Mouse (Mus musculus): Measurements from ENCODE around the gene Smyd3.

The Smyd3 gene

DNA sequence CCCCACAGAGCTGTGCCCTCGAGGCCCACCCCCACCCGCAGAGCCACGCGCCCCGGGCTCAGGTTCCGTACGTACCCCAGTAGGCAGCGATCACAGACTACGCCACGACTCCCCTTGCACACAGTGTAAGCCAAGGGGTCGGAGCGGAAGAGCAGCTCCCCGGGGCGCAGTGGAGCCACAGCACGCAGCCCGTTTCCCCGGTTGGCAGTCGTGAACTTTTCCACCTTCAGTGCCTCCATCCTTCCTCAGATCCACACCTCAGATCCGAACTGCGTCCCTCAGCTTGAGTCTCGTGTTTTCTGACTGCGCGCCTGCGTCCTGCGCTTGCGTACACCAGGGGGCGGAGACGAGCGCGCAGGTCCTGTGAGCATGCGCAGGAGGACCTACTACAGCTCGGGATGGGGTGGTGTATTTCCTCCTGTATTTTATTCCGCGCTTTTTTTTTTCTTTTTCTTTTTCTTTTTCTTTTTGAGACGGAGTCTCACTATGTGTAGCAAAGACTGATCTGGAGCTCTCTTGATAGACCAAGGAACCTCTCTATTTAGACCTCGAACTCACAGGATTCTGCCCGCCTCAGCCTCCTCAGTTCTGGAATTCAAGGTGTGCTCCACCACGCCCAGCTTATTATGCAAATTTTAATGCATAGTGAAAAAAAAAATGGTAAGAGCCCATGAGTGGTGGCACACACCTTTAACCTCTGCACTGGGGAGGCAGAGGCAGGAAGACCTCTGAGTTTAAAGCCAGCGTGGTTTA is at the start of gene Smyd3:
Gene Smyd3 (minus strand): TSS at position 329 of the 753 bp plus-strand sequence.
- peak; percentile 87 to 88 for DNase-seq

DNA sequence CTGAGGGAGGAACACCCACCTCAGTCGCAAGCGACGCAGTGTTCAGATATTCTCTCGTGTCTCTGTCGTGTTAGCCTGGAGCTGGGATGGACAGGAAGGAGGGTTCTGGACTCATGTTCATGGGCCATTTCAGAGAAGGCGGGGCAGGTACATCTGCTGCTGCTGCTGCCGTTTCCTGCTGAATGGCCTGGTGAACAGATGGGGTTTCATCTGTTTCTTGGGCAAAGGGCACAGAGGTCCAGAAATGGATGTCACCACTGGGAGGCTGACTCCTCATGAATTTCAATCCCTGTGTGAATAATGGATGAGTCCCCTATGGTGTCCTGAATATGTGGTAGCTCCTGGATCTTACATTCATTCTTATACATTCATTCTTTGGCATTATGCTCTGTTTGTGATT is 49.7 kb upstream of the Smyd3 start:
- DNase-seq, result no peak

DNA sequence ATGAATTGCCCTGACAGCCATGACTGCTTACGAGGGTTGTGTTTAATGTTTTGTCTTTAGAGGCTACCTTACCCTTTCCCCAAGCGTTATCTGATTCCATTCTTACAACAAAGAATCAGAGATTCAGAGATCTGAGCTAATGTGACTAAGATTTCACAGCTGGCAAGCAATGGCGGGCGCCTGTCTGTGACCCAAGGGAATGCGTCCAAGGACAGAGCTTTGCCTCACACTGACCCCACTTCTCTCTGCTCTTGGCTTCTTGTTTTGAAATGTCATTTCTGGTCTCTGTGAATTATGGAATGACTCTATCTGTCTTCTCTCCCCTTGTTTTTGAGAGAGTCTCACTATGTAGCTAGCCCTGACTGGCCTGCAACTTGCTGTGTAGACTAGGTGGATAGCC is 46.1 kb upstream of the Smyd3 start:
- DNase-seq, result no peak

DNA sequence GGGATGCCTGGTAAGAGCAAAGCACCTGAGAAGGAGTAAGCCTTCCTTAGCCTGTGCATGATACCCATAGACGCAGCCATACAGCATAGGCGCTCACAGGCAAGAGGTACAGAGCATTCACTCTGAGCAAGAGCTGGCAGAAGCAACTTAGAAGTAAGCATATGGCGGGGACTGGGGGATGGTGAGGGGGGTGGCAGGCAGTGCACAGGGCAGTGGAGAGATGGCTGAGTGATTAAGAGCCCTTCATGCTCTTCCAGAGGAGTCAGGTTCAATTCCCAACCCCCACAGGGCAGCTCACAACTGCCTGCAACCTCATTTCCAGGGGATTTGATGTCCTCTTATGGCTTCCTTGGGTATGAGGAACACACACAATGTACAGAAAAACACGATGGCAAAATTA is 45.4 kb upstream of the Smyd3 start:
- no peak for DNase-seq

DNA sequence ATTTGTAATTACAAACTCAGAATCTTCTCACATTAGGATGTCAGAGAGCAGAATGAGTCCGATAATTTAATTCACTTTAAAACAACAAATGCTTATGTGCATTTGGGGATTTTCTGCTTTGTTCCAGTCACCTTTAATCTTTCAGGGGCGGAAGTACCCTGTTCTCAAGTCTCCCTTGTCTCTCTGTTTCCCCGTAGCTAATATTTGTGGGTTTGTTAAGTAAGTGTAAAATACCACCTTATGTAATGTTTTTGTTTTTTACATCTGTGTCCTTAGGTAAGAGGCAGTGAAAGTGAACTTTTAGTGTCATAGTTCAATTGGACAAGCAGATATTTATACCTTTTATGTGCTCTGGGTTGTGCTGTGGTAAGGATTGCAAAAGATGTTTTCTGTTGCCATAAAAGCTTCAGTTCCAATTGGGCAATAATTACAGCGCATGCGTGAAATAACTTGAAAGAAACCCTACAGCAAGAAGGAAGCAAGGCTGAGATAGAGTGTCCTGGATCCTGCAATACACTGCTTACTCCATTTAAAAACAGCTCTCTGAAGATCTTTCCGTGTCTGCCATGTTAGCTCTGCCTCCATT is 43.1 kb upstream of the Smyd3 start:
- DNase-seq, result no peak

DNA sequence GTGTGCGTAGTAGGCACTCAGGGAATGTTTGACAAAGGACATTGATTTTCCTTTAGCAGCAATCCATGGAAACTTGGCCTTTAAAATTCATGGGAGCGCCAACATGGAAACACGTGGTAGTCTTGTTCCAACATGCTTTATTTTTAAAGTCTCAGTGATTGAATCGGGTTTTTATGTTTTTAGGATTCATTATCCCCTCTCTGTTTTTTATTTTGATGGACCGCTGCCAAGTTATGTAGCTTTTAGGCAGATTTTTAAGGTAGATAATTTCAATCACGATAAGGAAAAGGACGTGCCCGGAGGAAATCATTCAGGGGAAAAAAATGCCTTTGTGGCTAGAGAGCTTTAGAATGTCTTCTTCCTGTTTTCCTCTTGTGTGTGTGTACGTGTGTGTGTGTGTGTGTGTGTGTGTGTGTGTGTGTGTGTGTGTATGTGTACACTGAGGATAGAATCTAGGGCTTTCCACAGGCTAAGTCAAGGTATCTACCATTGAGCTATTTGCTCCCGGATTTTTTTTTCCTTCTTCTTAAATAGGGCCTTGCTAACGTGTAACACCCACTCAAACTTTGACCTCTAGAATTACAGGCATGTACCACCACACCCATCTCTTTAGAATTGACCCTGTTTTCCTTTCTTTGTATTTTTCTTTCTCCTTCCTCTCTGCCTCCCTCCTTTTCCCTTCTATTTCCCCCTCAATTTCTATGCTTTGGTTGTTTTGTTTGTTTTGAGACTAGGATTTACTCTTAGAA is 41.8 kb upstream of the Smyd3 start:
- no peak for DNase-seq

DNA sequence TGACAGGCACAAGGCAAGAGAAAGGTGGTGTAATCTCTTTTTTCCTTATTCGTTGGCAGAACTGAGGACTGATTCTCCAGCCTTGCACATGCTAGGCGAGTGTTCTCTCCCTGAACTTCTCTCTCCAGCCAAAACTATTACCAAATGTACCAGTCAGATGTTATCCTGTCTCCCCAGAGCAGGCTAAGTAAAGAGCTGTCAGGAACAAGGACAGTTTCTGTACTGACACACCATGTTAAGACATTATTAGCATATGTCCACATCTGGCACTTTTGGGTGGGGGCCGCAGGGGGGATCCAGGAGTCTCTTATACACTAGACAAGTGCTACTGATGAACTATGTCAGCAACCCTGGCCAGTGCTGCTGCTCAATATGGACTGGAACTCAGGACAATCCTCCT is 39.1 kb upstream of the Smyd3 start:
- no peak for DNase-seq

DNA sequence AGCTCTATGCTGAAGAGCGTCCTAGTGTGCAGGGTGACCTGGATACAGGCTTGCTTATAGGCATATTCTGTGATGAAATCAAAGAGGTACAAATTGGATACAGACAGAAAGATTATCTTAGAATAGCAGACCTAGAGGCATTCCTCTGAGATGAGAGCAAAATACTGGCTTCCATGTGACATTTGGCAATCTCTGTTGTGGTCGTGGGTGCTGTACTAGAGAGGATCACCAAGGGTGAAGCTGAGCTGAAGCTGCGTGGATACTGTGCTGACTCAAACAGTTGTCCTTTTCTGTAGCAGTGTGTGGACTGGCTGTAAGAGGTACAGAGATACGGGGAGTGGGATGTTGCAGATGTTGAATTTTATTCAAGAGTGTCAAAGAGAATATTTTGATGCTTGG is 36.1 kb upstream of the Smyd3 start:
- no peak for DNase-seq

DNA sequence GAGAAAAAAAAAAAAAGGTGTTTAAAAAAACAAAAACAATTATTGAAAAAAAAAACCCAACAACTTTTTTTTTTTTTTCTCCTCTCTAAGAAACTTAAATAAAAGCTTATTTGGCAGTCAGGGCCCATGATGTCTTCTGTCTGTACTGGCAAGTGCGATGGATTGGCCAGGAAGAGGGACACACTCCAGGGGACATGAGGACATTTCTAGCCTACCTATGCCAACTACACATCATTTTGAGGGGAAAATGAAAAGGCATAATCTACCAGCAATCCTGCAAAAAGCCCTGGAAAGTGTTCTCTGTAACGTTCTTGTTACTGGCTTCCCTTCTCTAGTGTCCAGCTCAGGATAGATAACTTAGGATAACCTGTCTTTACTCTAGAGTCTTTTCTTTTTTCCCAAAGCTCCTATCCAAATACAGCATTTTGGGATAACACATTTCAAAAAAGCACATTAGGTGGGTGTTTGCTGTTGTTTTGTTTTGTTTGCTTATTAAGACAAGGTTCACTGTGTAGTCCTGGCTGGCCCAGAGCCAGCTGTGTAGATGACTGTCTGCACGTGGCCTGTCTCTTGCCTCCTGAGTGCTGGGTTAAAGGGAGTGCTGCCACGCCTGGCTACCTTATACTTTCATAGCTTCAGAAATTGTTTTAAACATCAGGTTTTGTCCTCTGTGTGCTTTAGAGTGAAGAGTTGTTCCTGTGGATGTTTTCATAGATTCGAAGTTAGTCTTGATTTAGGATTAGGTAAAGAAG is 35.5 kb upstream of the Smyd3 start:
- DNase-seq, result no peak

DNA sequence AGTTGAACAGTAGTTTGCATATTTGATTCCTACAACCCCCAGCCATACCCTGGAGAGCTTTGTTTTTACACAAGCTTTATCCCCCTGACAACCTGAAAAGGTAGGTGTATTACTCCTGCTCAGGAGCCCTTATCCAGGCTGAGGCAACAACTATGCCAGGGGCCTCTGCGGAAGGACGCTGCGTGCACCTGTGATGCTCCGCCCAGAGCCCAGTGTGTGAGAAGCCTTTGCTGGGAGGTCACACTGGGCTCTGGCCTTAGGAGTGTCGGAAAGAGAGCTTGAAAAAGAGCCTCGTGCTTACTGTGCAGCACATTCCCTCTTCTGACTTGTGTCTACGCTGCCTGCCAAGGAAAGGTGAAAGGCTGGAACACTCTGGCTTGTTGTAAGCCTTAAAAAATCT is 34.9 kb upstream of the Smyd3 start:
- no peak for DNase-seq

DNA sequence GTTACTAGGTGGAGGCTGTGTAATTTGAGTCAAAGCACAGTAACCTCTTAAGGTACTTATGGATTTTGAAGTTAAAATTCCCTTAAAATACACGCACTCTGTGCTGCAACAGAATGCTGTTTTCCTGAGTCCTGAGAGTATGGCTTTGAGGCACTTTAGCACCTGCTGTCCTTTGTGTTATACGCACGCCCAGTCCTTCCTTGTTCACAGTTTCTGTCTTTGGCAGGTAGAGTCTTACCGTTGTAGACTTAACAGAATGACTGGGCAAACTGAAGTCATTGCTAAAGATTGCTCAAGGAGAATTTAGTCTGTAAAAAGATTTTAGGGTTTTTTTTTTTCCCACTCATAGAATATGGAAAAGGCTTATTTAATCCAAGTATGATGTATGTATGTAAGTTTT is 34.1 kb upstream of the Smyd3 start:
- DNase-seq, result no peak

DNA sequence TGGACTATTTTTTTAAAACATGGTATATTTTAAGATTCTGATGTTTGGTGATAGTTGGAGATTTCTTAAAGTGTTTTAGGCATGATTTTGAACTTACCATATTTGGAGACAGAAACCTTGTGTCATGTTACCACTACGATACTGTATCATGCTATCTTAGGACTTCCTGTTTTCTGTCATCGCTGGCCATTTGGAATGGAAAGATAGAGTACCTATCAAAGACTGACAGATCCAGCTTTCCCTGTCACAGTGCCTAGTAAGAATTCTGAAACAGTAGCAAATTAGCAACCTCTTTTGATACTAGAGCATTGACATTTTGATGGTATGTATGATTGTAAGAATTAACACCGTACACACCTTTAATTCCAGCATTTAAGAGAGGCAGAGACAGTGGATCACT is 33.5 kb upstream of the Smyd3 start:
- no peak for DNase-seq

DNA sequence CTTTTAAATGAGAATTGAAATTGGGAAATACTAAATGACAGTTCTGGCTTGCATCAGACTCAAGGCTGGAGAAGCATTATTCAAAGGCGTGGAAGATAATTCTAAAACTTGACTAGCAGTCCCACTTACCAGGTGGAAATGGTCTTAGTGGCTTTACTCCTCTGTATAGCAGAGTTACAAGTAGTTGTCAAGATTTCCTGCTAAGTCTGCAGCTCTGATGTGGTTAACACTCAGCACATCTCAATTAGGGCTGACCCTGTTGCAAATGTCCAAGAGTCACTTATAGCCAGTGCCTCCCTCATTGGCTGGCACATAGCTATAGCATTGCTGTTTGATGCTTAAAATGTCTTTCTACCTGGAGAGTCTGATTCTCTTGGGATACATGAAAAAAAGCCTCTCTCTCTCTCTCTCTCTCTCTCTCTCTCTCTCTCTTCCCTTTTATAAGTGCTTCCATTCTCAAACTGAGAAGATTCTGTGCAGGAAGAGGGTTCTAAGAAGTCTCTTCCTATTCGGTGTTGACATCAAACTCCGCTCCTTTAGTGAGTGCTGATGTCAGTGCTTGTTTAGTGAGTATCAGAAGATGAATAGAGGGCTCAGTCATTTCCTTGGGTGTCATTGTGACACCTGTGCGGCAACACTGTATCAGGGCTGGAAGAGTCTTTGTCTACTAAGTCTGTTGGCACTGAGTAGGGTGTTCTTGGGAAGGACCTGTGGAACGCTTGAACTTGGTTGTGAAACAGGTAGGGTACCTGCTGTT is 31.3 kb upstream of the Smyd3 start:
- DNase-seq, result peak in 1 of 2 experiments; percentile 33

DNA sequence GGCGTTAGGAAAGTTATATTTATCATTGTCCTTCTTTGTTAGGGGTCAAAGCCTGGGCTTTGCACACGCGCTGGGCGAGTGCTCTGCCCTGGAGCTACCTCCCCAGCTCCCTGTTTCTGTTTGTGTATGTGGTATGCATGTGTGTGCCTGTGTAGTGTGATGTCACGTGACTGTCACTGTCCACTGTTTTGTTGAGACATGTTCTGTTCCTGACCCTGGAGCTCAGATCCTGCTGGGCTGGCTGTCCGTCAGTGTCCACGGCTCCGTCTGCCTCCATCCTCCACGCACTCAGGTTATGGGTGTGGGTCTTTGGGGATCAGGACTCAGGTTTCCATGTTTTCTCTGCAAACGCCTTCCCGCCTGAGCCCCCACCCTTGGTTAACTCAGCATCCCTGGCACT is 30.4 kb upstream of the Smyd3 start:
- peak in 1 of 2 experiments; percentile 12 for DNase-seq

DNA sequence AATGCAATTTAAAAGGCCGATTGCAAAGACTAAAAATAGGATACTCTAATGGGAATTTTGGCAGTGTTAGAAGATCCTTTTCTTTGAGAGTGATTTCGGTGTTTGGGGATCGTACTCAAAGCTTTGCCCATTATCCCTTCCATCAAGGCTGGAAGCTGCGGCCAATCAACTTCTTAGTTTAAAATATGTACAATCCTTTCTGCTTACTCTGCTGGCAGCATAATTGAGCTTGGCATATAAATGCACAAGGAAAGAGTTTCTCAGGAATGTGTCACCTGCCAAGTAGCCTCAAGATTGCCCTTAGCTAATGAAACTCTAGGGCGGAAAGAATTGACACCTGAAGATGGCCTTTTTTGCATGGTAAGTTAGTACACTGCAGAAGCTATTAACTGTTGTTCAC is 29.3 kb upstream of the Smyd3 start:
- DNase-seq, result no peak

DNA sequence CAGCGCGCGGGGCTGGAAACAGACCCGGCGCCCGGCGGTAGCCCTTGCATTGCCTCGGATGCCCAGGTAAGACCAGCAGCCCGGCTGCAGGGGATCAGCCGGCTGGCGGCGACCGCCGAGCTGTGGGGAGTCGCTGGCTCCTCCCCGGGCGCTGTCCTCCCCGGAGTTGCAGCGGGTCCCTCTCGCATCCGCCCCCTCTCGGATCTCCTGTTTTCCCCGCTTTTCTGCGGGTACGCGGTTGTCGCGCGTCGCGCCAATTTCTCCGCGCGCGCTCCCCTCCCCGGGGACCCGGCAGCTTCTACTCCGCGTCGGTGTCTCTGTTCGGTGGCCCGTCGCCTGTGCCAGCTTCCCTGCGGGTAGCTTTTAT is 28.7 kb upstream of the Smyd3 start:
- no peak for DNase-seq

DNA sequence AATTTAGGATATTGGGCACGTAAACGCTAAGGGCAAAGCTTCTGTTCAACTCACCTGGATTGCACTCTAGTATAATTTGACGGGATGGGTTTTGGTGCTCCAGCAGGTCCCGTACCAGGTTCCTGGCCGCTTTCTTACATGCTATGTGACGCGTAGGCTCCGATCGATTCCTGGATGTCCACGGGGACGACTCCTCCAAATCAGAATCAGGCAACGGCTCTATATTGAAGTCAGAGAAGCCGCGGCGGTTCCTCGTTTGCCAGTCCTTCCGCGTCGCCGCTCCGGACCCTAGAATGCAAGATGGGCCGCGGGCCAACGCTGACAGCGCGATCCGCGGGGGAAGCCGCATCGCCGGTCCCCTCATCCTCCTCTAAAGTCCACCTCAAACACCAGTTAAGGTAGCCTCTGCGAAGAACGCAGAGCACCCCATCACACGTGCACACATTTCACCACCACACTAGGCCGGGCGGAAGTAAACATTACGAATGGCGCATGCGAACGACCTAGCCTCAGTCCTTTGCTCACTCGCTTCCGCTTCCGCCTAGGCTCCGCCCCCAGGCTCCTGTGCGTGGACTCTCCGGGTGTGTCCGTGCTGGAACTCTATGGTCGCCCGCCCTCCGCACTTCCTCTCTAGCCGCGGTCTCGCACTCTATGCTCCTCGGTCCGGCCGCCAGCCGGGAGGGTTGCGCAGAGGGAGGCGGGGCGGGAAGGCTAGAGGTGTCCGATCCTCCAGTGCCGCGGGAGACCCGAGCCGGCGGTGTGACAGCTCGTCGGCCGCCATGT is 28.1 kb upstream of the Smyd3 start, which contains the start of the genes Tfb2m and Cnst:
Gene Tfb2m (minus strand): TSS at position 500 of the 783 bp plus-strand sequence.
Gene Cnst (plus strand): TSS at position 603 of the 783 bp plus-strand sequence.
- peak; percentile 98 for DNase-seq

DNA sequence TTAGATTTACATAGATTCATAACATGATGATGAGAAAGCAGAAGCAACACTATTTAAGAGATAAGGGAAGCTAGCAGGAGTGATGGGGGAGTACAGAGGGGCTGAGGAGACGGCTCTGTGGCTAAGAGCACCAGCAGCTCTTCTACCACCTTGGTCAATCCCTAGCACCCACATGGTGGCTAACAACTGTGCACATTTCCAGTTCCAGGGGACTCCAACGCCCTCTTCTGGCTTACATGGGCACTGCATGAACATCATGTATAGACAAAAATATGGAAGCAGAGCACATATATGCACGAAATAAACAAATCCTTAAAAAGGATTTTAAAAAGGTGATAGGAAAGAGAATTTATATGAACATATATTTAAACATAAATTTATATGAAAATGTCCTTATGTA is 23.7 kb upstream of the Smyd3 start:
- DNase-seq, result no peak

DNA sequence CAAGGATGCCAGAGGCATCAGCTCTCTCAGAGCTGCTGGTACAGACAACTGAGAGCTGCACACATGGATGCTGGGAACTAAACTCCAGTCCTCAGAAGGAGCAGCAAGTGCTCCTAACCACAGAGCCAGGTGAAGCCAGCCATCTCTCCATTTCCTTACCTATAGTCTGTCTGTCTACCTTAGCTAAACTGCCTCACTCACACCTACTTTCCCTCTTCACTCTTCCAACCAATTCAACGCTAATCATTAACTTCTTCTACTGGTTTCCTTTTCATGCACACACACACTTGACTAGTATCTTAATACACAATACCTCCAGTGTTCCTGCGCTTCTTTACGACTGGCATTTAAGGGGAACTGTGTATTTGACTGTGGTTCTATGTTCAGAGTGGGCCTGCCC is 22.0 kb upstream of the Smyd3 start:
- DNase-seq, result no peak

DNA sequence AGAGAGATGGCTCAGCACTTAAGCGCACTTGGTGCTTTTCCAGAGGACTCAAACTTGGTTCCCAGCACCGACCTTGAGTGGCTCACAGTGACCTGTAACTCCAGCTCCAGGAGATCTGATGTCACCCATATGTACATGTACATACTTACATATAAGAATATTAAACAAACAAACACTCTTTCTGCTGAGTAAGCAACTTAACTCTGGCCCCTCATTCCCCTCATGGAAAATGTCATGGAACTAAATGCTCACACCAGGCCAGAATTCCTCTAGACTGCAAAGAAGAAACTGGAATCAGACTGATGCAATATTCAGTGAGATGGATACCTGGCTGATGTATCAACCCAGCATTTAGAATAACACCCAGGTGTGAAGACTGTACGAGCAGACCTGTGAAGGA is 21.2 kb upstream of the Smyd3 start:
- no peak for DNase-seq

DNA sequence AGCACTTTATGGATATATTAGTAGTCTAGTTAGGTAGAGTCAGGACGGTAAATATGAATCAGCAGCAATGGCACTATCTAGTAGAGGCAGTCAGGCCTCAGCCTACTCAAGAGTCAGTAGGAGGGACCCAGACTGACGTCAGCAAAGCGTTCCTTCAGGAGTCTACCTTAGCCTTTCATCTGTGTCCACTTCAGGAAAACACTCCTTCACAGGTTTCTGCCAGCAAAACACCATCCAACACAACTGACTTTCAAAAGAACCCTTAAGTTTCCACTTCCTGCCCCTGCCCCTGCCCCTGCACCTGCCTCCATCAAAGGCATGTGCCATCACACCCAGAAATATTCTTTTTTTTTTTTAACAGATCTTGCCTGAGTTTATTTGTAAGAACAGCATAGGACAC is 2.1 kb upstream of the Smyd3 start:
- DNase-seq, result peak; percentile 29 to 55
